Mouse (Mus musculus): ENCODE results near the gene Masp1.

Masp1 gene

GRCm38 (mm10) chr16:23463671-23464347 is 56.8 kb downstream of the Masp1 start:
- DNase-seq (ENCODE audit: extremely low read depth, low read depth): no peak

GRCm38 (mm10) chr16:23458906-23459588 is 61.6 kb downstream of the Masp1 start:
- no peak for DNase-seq (ENCODE audit: extremely low read depth, low read depth)

DNA sequence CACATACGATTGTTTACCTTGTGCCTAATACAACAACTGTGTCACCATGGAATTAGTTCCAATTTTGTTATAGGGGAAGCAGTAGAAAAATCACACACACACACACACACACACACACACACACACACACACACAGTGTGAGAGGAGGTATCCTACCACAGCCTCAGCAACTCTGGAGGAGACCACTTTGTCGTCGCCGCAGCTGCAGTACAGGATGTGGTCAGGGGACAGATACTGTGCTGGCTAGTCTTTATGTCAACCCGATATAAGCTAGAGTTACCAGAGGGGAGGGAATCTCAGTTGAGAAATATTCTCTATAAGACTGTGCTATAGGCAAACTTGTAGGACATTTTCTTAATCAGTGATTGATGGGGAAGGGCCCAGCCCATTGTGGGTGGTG is 63.3 kb downstream of the Masp1 start:
- no peak for DNase-seq (ENCODE audit: extremely low read depth, low read depth)

DNA sequence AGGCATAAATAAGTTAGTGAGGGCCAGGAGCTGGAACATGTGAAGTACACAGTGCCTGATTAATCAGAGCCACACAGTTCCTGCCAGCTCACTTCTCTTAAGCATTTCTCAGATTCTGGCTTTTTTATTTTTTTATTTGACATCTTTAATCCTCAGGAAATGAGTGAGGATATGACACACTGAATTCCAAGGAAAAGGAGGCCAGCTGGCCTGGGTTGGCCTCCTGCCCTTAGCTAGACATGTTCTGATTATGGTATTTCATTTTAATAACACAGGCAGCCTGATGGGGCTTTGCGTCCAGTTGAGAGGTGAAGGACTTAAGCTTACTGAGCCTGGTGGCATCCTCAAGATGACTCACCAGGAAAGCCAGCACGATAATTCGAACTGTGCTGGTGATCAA is 64.1 kb downstream of the Masp1 start:
- no peak for DNase-seq (ENCODE audit: extremely low read depth, low read depth)

GRCm38 (mm10) chr16:23454376-23454775 is 66.2 kb downstream of the Masp1 start:
- DNase-seq (ENCODE audit: extremely low read depth, low read depth): no peak

DNA sequence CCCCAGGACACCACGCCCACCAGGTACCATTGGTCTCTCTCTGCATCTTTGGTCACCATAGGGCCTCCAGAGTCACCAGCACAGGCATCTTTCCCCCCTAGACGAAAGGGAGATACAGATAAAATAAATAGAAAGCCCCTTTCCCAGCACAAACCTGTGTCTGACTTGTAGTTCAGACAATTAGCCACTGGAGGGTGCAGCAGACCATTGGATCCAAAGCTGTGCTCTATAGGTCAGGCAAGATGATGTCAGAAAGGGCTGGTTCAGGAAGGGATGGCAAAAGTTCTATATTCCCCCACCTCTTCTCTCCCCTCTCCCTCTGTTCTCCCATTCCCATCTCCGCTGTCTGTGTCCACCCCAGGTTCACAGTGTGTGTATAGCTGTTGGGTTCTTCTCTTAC is 68.1 kb downstream of the Masp1 start:
- no peak for DNase-seq (ENCODE audit: extremely low read depth, low read depth)

GRCm38 (mm10) chr16:23450816-23451215 is 69.8 kb downstream of the Masp1 start:
- no peak for DNase-seq (ENCODE audit: extremely low read depth, low read depth)

GRCm38 (mm10) chr16:23449946-23450345 is 70.7 kb downstream of the Masp1 start:
- DNase-seq (ENCODE audit: extremely low read depth, low read depth): no peak

- DNase-seq (ENCODE audit: extremely low read depth, low read depth): no peak
These were observed 76.4 kb downstream of the Masp1 start for GRCm38 (mm10) chr16:23444231-23444630.

DNA sequence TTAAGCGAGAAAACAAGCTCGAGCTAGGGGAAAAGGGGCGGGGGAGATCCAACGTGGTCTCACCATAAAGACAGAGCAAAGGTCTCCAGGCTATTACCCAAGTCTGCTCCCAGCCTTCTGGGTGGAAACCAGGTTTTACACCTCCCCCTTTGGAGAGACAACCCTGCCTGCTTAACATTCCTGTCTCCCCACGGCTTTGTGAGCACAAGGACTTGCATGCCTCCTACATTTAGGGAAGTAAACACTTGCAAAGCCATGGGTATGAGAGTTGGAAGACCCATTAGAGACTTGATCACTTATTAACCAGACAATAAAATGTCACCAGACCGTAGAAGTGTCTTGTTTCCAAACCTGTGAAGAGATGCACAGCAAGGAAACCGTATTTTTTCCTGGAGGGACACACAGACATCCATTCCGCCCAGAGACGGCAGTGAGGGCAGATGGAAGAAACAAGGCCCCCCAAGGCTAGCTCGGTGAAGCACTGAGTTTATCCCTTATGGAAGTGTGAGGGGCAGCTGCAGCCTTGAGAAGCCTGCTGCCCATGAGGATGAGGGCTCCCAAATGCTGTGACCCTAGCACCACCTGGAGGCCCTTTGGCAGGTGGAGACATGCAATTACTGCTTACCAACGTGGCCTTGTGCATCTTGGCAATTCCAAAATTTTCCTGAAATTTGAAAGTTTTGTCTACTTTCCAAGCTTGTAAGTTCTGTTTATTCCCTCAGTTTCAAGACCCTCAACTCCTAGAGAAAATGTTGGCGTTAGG is 83.0 kb downstream of the Masp1 start:
- DNase-seq (ENCODE audit: extremely low read depth, low read depth): no peak

DNA sequence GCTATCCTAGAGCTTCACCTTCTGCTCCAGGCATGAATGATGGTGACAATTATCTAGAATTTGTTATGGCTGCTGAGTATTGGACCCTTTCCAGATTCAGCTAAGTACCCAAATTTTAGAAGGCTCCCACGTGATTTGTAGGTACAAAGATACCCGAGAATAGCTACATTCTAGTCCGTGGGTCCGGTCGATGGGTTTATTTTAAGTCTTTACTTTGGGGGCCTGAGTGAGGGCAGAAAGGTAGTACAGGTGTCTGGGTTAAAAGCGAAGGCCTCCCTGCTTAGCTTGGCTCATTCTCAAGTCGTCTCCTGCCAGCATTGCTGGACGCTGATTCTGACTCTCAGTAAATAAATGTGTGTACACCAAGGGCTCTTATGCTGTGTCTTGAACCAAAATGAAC is 90.6 kb downstream of the Masp1 start:
- no peak for DNase-seq (ENCODE audit: extremely low read depth, low read depth)

DNA sequence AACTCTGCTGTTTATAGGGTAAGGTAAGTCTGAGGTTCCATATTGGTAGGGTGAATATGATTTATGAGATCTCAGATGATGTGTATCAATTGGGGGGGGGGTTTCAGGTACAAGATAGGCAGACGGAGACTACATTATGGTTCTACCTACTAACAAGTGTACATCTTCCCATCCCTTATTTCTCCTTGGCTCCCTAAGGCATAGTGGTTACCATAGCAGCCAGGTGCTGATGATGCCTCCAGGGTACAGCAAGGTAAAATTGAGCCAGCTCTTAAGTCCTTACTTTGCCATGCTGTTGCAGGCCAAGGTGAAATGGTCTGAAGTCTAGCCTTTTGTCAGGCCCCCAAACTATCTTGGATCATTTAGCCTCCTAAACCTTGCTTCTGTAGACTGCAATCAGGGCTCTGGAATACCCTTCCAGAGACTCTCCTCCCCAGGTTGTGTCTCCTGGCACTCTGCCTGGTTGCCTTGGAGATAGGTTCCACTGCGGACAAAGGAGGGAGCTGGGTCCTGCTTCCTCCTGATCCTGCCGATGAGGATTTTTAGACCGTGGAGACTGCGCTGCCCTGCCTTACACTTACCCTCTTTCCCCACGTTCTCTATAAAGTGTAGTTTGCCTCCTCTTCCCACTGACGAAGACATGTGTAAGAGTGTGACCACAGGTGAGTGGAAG is 91.8 kb downstream of the Masp1 start, which contains the start of gene Rtp1:
TSS of gene Rtp1 (plus strand) at position 487 of the 673 bp plus-strand sequence.
- DNase-seq (ENCODE audit: extremely low read depth, low read depth): no peak

DNA sequence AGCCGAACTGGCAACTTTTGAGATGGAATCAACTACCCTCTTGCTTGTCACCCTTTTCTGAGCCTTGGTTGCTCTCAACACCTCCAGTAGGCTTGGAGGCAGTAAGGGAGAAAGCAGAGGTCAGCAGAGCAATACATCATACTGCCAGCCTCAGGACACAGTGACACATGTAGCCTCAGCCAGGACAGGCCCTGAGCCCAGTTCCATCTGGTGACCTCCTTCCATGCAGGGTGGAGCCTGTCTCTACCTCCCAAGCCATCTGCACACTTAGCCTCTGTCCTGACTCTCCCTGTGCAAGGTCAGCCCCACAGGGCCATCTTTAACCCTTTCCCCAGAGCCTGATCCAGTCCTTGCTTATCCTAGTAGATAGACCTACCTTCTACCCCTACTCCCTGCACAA is 92.9 kb downstream of the Masp1 start:
- no peak for DNase-seq (ENCODE audit: extremely low read depth, low read depth)

DNA sequence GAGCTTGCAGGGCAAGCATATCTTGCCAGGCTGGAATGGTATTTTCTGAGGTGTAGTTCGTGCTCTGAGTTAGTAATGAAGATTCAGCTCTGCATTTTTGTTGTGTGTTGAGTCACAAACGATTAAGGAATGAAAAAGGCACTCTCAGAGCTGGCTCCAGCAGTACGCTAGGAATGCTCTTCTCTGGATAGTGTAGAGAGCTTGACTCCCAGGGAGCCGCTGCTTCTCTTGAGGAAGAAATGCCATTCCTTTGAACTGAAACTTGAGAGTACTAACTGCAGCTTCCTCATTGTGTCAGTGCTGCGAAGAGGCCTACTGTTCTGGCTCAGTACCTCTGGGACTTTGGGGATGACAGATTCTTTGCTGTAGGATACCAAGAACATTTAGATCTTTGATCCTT is 96.8 kb downstream of the Masp1 start:
- DNase-seq (ENCODE audit: extremely low read depth, low read depth): no peak

DNA sequence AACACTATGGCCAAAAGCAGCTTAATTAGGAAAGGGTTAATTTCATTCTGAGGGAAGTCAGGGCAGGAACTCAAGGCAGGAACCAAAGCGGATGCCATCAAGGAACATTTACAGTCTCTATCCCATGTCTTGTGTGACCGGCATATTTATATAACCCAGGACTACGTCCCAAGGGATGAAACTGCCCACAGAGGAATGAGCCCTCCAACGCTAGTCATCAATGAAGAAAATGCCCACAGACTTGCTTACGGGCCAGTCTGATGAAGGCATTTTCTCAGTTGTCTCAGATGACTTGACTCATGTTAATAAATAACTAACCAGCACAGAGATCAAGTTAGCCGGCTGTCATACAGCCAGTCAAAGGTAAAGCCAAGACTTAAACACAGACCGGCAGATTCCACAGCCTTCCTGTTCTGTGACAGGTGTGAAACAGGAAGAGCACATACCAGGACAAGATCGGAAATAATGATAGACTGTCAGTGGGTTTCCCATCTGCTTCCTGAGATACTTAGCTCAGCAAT is 101.0 kb downstream of the Masp1 start:
- no peak for DNase-seq (ENCODE audit: extremely low read depth, low read depth)

DNA sequence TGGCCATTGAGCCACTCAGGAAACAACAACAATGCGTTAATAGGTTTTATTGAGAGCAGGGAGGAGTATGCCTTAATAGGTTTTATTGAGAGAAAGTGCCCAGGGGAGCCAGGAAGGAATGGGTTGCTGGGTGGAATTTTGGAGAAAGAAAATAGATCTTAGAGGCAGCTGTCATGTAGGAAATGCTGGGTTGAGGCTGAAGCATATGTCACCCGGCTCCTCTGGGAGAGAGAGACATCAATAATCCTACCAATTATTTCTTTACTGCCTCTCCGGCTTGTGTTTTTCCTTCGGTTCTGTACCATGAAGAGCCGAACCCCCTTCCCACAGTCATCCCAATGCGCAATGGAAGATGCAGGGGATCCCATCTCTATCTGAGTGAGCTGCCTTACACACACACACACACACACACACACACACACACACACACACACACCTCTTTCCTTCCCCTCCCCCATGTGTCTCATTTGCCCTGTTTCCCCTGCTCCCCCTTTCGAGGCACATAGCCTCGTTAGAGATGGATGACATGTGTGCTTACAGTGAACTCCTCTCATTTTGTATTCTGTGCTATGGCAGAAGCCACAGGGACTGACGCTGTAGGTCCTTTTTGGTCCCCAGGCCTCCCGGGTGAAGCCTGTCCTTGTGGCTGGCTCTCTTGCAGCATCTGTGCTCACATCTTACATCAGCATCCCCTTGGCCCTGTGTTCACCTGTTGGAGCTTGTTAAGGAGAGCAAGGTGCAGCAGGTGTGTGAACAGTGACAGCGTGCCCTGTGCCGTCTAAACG is 103.0 kb downstream of the Masp1 start:
- DNase-seq (ENCODE audit: extremely low read depth, low read depth): no peak

- no peak for DNase-seq (ENCODE audit: extremely low read depth, low read depth)
These were observed 103.8 kb downstream of the Masp1 start for GRCm38 (mm10) chr16:23416657-23417293.

- DNase-seq (ENCODE audit: extremely low read depth, low read depth): no peak
These were observed 104.4 kb downstream of the Masp1 start for GRCm38 (mm10) chr16:23416261-23416656.

- no peak for DNase-seq (ENCODE audit: extremely low read depth, low read depth)
These were observed 107.7 kb downstream of the Masp1 start for GRCm38 (mm10) chr16:23412930-23413329.

- no peak for DNase-seq (ENCODE audit: extremely low read depth, low read depth)
These were observed 117.4 kb downstream of the Masp1 start for GRCm38 (mm10) chr16:23403008-23403755.

Data from MEL-GATA-1-ER (cell line).